Mouse (Mus musculus) heart, postnatal 0 days (tissue): ENCODE measurements around the gene Sesn3.

ENCODE experiments used
- CTCF ChIP-seq: IDR thresholded peaks from 2 replicates; pipeline ENCODE4 v1.5.1; 2016; ENCODE audit warnings: antibody characterized with exemption, control low read depth, low read depth
- EP300 ChIP-seq: IDR thresholded peaks from 2 replicates; pipeline ENCODE4 v1.6.1; 2016; ENCODE audit warnings: antibody characterized with exemption, low read depth

DNA sequence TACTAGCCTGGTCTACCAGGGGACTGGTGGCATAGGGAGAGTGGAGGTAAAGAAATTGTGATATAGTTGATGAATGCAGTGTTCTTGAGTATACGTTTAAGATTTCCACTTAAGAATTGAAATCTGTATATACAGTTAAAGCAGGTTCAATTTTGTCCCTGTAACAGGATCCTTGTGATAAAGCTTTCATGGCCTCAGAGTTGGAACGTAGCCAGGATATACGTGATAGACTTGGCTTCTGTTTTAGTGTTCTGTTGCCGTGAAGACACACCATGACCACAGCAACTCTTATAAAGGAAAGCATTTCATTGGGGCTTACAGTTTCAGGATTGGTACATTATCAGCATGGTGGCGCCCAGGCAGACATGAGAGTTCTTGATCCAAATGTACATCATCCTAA lies 22.3 kb downstream of the Sesn3 start:
- TF ChIP-seq EP300 (no peak), CTCF (no peak)
